Mouse (Mus musculus) liver, embryonic 14.5 days (tissue): ENCODE data around the gene Abcc4.

ENCODE experiments used
- CTCF ChIP-seq: IDR thresholded peaks from 2 replicates; pipeline ENCODE4 v1.5.1; 2016; ENCODE audit warnings: antibody characterized with exemption, low read depth, control low read depth
- EP300 ChIP-seq: IDR thresholded peaks from 2 replicates; pipeline ENCODE4 v1.6.1; 2016; ENCODE audit warnings: antibody characterized with exemption, low read depth

- TF ChIP-seq CTCF, result no peak
- TF ChIP-seq EP300, result no peak
Observed at GRCm38 (mm10) chr14:118654903-118655302, 51.1 kb downstream of the Abcc4 start.
